Mouse (Mus musculus): ENCODE results near the gene Mb21d2.

Gene Mb21d2

DNA sequence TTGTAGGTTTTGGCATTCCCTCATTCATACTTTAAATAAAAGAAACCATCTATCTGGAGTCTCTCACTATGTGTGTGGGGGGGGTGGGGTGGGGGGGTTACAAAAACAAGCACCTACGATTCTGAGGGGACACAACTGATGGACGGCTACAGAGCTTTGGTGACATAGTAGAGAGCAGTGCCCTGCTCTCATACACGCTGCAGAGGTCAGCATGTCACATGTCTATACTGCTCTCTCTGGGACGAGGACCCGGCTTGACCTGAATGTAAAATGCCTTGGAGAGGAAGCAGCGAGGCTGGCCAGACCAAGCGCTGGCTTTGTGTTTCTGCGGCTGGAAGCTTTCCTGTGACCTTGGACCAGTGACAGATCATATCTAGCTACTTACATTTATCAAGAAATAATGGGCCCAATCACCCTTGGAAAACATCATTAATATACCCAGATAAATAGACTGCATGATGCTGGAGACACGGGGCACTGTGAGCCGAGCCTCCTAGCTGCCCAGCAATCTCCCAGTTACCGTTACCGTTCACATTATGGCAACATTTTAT is 97.3 kb downstream of the Mb21d2 start:
- in situ Hi-C loops (cut with MboI; ENCODE audit: low pct_unique_long_range_greater_than_20kb in 1 of 2, low sequenced_read_pairs in 2 of 2, unreplicated experiment in 1 of 2), result loop anchor here (10.0 to 25.0 kb wide), 3 partner anchors 605 to 743 kb away; partner anchors contain the start of gene Opa1 (in 1 of the 2)

- in situ Hi-C loops (cut with MboI; ENCODE audit: low pct_unique_long_range_greater_than_20kb in 1 of 2, low sequenced_read_pairs in 2 of 2, unreplicated experiment in 1 of 2), result loop anchor here (10.0 to 25.0 kb wide), 3 partner anchors 608 to 733 kb away; no protein-coding TSS in a partner anchor
Observed at GRCm38 (mm10) chr16:28829263-28829955, 100.1 kb downstream of the Mb21d2 start.

DNA sequence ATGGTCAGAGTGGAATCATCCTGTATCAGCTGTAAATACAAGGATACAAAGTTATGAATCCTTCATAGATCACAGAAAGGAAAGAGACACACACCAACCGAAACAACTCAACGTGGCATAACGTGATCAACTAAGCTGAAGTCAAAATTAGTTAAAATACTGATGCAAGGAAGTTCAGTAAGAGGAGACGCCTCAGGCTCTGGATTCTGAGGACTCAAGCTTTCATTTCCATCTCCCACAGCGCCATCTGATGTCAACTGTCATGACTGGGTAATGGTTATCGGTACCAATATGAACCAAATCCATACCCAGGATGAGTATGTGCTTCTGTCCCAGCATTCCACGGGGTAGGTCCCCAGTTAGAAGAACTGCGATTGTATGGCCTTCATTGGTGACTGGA is 104.7 kb downstream of the Mb21d2 start:
- in situ Hi-C loops (cut with MboI; ENCODE audit: low pct_unique_long_range_greater_than_20kb in 1 of 2, low sequenced_read_pairs in 2 of 2, unreplicated experiment in 1 of 2), result loop anchor here (10.0 to 25.0 kb wide), 3 partner anchors 613 to 738 kb away; no protein-coding TSS in a partner anchor

DNA sequence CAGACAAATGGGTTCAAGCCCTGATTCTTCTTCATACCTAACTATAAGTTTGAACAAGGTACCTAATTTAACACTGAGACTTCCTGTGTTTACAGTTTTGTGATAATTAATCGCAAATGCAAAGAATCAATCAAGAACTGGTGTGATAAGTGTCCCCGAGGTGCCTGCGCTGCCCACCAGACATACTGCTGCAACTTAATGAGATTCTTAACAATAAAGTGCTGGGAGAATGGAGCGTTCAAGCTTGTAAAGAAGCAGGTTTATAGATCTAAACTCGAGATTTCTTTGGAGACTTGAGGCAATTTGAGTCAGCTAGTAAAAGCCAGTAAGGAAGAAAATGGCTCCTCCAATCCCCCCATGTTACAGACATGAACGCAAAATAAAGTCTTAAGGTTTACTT is 107.7 kb downstream of the Mb21d2 start:
- in situ Hi-C loops (cut with MboI; ENCODE audit: low pct_unique_long_range_greater_than_20kb in 1 of 2, low sequenced_read_pairs in 2 of 2, unreplicated experiment in 1 of 2), result loop anchor here in 1 of 2 experiments (10.0 kb wide), 1 partner anchor 733 kb away; no protein-coding TSS in a partner anchor

GRCm38 (mm10) chr16:28818749-28819285 is 110.7 kb downstream of the Mb21d2 start:
- in situ Hi-C loops (cut with MboI; ENCODE audit: low pct_unique_long_range_greater_than_20kb in 1 of 2, low sequenced_read_pairs in 2 of 2, unreplicated experiment in 1 of 2), result no loop called here

DNA sequence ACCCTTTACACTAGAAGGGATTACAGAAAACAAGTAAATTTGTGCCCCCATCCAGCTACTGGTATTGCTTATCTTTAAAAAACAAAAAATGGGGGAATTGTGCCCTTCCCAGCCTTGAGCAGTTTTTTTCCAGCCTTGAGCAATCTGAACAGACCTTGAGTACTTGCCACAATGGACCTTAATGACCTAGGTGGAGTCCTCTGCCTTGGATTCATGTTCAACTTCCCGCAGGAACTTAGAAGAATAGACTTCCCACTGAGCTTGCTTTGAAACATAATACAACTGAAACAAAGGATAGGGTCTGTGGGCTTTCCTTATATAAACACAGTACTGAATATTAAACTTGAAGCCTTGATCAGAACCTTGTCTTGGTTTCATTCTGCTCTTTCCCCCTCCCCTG is 116.2 kb downstream of the Mb21d2 start:
- in situ Hi-C loops (cut with MboI; ENCODE audit: low pct_unique_long_range_greater_than_20kb in 1 of 2, low sequenced_read_pairs in 2 of 2, unreplicated experiment in 1 of 2), result no loop called here

DNA sequence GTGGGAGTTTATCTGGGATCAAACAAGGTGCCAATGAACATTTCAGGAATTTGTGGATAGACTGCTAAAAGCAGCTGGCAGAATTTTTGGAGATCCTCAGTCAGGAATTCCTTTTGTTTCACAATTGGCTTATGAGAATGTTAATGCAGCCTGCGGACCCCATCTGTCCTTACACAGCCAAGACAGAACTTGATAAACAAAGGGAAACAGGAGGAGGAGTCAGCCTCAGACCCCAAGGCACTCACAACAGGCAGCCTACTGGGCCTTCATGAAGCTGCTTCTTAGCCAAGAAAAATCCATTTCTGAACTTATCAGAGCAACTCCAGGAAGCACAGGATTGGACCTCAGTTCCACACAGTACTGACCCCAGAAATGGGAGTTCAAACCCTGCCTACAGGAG is 120.4 kb downstream of the Mb21d2 start:
- in situ Hi-C loops (cut with MboI; ENCODE audit: low pct_unique_long_range_greater_than_20kb in 1 of 2, low sequenced_read_pairs in 2 of 2, unreplicated experiment in 1 of 2), result no loop called here

GRCm38 (mm10) chr16:28793115-28793514 is 136.4 kb downstream of the Mb21d2 start:
- in situ Hi-C loops (cut with MboI; ENCODE audit: low pct_unique_long_range_greater_than_20kb in 1 of 2, low sequenced_read_pairs in 2 of 2, unreplicated experiment in 1 of 2), result no loop called here
